Mouse (Mus musculus) heart, adult 11 months (tissue): ENCODE data around the gene Camkk2.

Experiments
- DNase-seq: peaks from one replicate; pipeline ENCODE4 v3.0.0; 2022

Camkk2 gene

GRCm38 (mm10) chr5:122695516-122695915 lies 83.7 kb downstream of the Camkk2 start:
- DNase-seq = no peak

DNA sequence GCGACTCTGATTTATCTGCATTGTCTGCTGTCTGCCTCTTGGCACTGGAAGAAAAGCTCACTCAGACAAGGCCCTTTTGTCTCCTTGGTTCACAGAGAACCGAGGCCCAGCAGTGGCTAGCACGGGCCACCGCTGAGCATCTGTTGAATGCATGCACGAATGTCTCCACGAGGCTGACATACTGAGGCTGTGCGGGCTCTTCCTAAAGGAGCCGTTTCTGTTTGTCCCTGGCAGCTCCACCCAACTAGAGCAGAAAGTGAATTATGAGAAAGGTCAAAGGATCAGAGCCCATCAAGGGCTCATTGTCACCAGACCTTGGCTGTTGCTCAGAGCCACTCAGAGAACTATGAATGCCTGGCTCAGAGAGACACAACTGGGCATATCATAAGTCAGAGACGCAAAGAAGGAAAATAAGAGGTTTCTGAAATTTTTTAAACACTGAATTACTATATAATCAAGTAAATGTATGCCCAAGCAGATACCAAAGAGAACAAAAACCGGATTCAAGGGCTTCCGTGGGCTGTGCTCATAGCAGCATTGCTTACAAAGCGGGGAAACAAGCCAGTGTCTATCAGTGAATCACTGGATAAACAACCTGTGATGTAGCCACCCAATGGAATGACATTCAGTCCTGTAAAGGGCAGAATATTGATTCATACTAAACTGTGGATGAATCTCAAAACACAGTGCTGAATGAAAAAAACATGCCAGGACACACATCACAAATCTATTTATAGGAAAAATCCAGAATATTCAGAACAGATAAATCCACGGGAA lies 85.6 kb downstream of the Camkk2 start:
- peak; percentile 78 for DNase-seq

- no peak for DNase-seq
These were observed 88.7 kb downstream of the Camkk2 start for GRCm38 (mm10) chr5:122690486-122690885.

GRCm38 (mm10) chr5:122689153-122689552 lies 90.1 kb downstream of the Camkk2 start:
- DNase-seq = peak; percentile 48

GRCm38 (mm10) chr5:122687391-122687790 lies 91.8 kb downstream of the Camkk2 start:
- peak; percentile 52 for DNase-seq

GRCm38 (mm10) chr5:122683926-122684325 lies 95.3 kb downstream of the Camkk2 start:
- DNase-seq = peak; percentile 94

GRCm38 (mm10) chr5:122681276-122681675 lies 97.9 kb downstream of the Camkk2 start:
- DNase-seq = peak; percentile 70
